Mouse (Mus musculus): ENCODE results near the gene Ppp6r3. TPM values are rescaled to one million over a fixed set of nuclear protein-coding genes. Genes with fewer than 3 reads are reported as not detected.

Ppp6r3 gene
- polyA plus RNA-seq, 1 experiment from 2014 or later, result 81.1 TPM

DNA sequence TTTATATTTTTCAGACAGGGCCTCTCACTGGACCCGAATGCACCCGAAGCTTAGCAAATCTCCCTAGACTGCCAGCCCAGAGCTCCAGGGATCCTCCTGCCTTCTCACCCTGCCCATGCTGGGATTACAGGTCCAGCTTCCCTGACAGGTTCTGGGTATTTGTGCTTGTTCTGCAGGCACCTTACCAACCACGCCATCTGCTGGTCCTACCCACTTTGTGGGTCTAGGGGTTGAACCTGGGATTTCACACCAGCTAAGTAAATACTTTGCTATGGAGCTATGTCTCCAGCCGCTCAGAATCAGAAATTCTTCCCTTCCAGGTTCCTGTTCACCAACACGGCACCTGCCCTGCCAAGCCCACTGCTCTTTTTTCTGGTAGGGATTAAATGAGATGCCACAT, 137.6 kb downstream of the Ppp6r3 start:
- Histone ChIP-seq H3K4me3 (ENCODE audit: low read length) (no peak overlapping the region), H3K4me2 (replicated peaks; ENCODE audit: low read depth, low read length) (no peak overlapping the region), H3K9ac (ENCODE audit: low read depth, low read length) (no peak overlapping the region), H3K27me3 (ENCODE audit: control insufficient read depth, insufficient read depth, low read length) (0 out of 2 replicates have a peak, but pooled peaks cover 4% of the 10 kb centered on the region), H3K9me3 (ENCODE audit: control insufficient read depth, low read length) (no peaks in the 10 kb centered on the region), H3K4me1 (ENCODE audit: control insufficient read depth, insufficient read depth, low read length) (no peaks in the 10 kb centered on the region), H3K36me3 (ENCODE audit: control insufficient read depth, insufficient read depth, low read length) (no peaks in the 10 kb centered on the region), H3K27ac (ENCODE audit: low read depth, low read length) (no peak overlapping the region)
- 72% methylated on average over 5 of the region's 5 CpGs for WGBS
- ATAC-seq (ENCODE audit: low FRiP score, low TSS enrichment), result no peak

DNA sequence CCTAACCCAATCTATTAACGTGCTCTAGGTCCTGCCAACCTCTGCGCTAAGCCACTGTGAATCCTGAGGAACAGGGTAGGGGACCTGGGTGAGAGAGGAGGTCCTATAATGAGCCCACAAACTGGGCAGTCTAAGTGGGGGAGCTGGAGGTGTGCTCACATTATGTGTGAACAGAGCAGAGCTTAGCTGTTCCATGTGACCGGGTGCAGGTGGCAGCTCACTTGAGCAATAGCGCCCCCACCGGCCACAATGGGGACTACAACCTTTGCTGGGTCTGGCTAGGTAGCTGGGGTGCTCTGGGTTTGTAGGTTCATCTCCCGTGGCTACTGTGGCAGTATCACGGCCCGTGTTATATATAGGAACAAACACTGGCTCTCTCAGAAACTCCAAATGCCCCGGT, 138.7 kb downstream of the Ppp6r3 start:
- ATAC-seq (ENCODE audit: low FRiP score, low TSS enrichment), result no peak
- Histone ChIP-seq H3K27me3 (ENCODE audit: control insufficient read depth, insufficient read depth, low read length) (0 out of 2 replicates have a peak, but pooled peaks cover 4% of the 10 kb centered on the region), H3K4me2 (replicated peaks; ENCODE audit: low read depth, low read length) (no peak overlapping the region), H3K4me3 (ENCODE audit: low read length) (no peak overlapping the region), H3K9ac (ENCODE audit: low read depth, low read length) (no peak overlapping the region), H3K27ac (ENCODE audit: low read depth, low read length) (no peak overlapping the region), H3K9me3 (ENCODE audit: control insufficient read depth, low read length) (no peaks in the 10 kb centered on the region), H3K36me3 (ENCODE audit: control insufficient read depth, insufficient read depth, low read length) (no peaks in the 10 kb centered on the region), H3K4me1 (ENCODE audit: control insufficient read depth, insufficient read depth, low read length) (no peaks in the 10 kb centered on the region)
- WGBS, result 57% methylated on average over 9 of the region's 9 CpGs

DNA sequence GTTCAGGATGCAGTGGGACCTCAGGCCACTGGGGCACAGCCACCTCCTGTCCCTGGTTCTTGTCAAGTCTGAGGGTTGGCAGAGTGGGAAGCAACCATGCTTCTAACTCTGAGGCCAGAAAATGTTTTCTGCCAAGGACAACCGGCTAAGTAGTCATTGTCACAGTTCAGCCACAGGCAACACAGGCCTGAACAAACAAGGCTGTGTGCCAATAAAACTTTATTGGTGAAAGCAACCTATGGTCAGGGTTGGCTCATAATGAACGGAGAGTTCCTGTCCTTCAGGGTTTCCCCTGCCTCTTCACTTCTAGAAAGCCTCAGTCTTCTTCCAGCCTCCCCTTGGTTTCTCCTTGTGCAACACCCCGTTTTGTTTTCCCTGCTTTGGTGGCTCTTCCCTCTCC, 139.7 kb downstream of the Ppp6r3 start:
- ATAC-seq (ENCODE audit: low FRiP score, low TSS enrichment), result no peak
- Histone ChIP-seq H3K4me3 (ENCODE audit: low read length) (no peak overlapping the region), H3K36me3 (ENCODE audit: control insufficient read depth, insufficient read depth, low read length) (no peaks in the 10 kb centered on the region), H3K4me1 (ENCODE audit: control insufficient read depth, insufficient read depth, low read length) (no peaks in the 10 kb centered on the region), H3K9ac (ENCODE audit: low read depth, low read length) (no peak overlapping the region), H3K9me3 (ENCODE audit: control insufficient read depth, low read length) (no peaks in the 10 kb centered on the region), H3K27me3 (ENCODE audit: control insufficient read depth, insufficient read depth, low read length) (no peaks in the 10 kb centered on the region), H3K4me2 (replicated peaks; ENCODE audit: low read depth, low read length) (no peak overlapping the region), H3K27ac (ENCODE audit: low read depth, low read length) (no peak overlapping the region)
- 77% methylated on average over 3 of the region's 3 CpGs for WGBS

GRCm38 (mm10) chr19:3434641-3435040, 140.9 kb downstream of the Ppp6r3 start:
- Histone ChIP-seq H3K4me2 (replicated peaks; ENCODE audit: low read depth, low read length) (no peak overlapping the region), H3K9me3 (ENCODE audit: control insufficient read depth, low read length) (no peaks in the 10 kb centered on the region), H3K9ac (ENCODE audit: low read depth, low read length) (no peak overlapping the region), H3K27ac (ENCODE audit: low read depth, low read length) (no peak overlapping the region), H3K4me1 (ENCODE audit: control insufficient read depth, insufficient read depth, low read length) (no peaks in the 10 kb centered on the region), H3K27me3 (ENCODE audit: control insufficient read depth, insufficient read depth, low read length) (no peaks in the 10 kb centered on the region), H3K36me3 (ENCODE audit: control insufficient read depth, insufficient read depth, low read length) (no peaks in the 10 kb centered on the region), H3K4me3 (ENCODE audit: low read length) (no peak overlapping the region)
- 40% methylated on average over 4 of the region's 4 CpGs for WGBS
- no peak for ATAC-seq (ENCODE audit: low FRiP score, low TSS enrichment)

DNA sequence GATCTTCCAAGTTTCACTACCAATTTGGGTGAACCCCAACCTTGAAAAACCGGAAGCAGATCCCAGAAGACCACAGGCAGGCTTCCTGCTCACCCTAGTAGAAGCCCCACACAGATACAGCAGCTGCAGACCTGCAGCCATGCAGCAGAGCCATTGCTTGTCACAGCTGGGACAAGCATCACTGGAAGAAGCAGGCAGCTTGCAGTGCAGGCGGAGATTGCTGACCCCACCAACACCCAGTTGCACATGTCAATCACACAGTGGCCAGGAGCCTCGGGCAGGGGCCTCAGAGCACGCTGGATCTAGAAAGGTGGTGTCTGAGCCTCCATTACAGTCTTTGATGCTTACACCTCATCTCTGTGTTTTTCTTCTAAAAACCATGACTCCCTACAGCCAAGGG, 141.4 kb downstream of the Ppp6r3 start:
- no peak overlapping the region for H3K27ac ChIP-seq (ENCODE audit: low read depth, low read length)
- WGBS, result 24% methylated on average over 4 of the region's 4 CpGs

GRCm38 (mm10) chr19:3431969-3432368, 143.6 kb downstream of the Ppp6r3 start:
- no peaks in the 10 kb centered on the region for H3K9me3 ChIP-seq (ENCODE audit: control insufficient read depth, low read length)
- no peak for ATAC-seq (ENCODE audit: low FRiP score, low TSS enrichment)
- H3K27me3 ChIP-seq (ENCODE audit: control insufficient read depth, insufficient read depth, low read length), result no peaks in the 10 kb centered on the region
- no peaks in the 10 kb centered on the region for H3K4me1 ChIP-seq (ENCODE audit: control insufficient read depth, insufficient read depth, low read length)
- H3K9ac ChIP-seq (ENCODE audit: low read depth, low read length), result no peak overlapping the region
- no peaks in the 10 kb centered on the region for H3K36me3 ChIP-seq (ENCODE audit: control insufficient read depth, insufficient read depth, low read length)
- H3K27ac ChIP-seq (ENCODE audit: low read depth, low read length), result no peak overlapping the region
- H3K4me3 ChIP-seq (ENCODE audit: low read length), result no peak overlapping the region
- WGBS, result 93% methylated on average over 1 of the region's 2 CpGs
- H3K4me2 ChIP-seq (replicated peaks; ENCODE audit: low read depth, low read length), result no peak overlapping the region

More for the DNA sequence above, 141.4 kb downstream of the Ppp6r3 start:
- no peaks in the 10 kb centered on the region for H3K27me3 ChIP-seq (ENCODE audit: control insufficient read depth, insufficient read depth, low read length)
- H3K4me3 ChIP-seq (ENCODE audit: low read length), result no peak overlapping the region
- ATAC-seq (ENCODE audit: low FRiP score, low TSS enrichment), result no peak
- H3K36me3 ChIP-seq (ENCODE audit: control insufficient read depth, insufficient read depth, low read length), result no peaks in the 10 kb centered on the region
- H3K9me3 ChIP-seq (ENCODE audit: control insufficient read depth, low read length), result no peaks in the 10 kb centered on the region
- no peaks in the 10 kb centered on the region for H3K4me1 ChIP-seq (ENCODE audit: control insufficient read depth, insufficient read depth, low read length)
- H3K9ac ChIP-seq (ENCODE audit: low read depth, low read length), result no peak overlapping the region
- no peak overlapping the region for H3K4me2 ChIP-seq (replicated peaks; ENCODE audit: low read depth, low read length)

- ATAC-seq (ENCODE audit: low FRiP score, low TSS enrichment), result no peak
- H3K4me1 ChIP-seq (ENCODE audit: control insufficient read depth, insufficient read depth, low read length), result no peaks in the 10 kb centered on the region
- no peak overlapping the region; the same call in 1 of the 2 replicates for H3K9ac ChIP-seq (ENCODE audit: low read depth, low read length)
- H3K36me3 ChIP-seq (ENCODE audit: control insufficient read depth, insufficient read depth, low read length), result no peaks in the 10 kb centered on the region
- no peaks in the 10 kb centered on the region for H3K27me3 ChIP-seq (ENCODE audit: control insufficient read depth, insufficient read depth, low read length)
- H3K4me2 ChIP-seq (replicated peaks; ENCODE audit: low read depth, low read length), result no peak overlapping the region
- H3K27ac ChIP-seq (ENCODE audit: low read depth, low read length), result no peak overlapping the region
- WGBS, result 65% methylated on average over 7 of the region's 7 CpGs
- H3K4me3 ChIP-seq (ENCODE audit: low read length), result no peak overlapping the region
- no peaks in the 10 kb centered on the region for H3K9me3 ChIP-seq (ENCODE audit: control insufficient read depth, low read length)
These were observed 144.5 kb downstream of the Ppp6r3 start for GRCm38 (mm10) chr19:3431066-3431465.

DNA sequence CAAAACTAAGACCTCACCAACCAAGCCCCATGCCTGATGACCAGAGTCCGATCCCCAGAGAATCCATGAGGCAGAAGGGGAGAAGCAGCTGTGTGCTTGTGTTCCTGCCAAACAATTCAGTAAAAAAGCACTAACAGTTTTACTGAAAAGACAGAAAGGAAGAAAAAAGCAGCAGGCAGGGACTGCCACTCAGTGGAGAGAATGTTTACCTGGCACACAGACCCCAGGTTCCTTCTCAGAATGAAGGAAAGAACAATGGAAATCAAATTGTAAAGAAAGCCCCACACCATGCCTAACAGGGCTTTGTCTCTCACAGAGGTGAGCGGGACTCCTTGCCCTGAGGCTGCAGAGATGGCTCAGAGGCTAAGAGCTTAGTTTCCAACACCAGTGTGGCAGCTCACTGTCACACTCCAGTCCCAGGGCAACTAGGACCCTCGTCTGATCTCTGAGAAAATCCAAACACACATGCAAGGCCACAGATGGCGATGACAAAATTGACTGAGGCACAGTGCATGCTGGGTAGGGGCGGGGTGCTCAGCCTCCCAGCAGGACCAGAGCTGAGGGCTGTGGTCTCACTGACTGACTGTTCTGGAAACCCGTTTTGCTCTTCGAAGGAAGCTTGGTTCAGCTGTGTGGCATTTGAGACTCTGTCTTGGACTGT, 146.3 kb downstream of the Ppp6r3 start:
- Histone ChIP-seq H3K27me3 (ENCODE audit: control insufficient read depth, insufficient read depth, low read length) (no peaks in the 10 kb centered on the region), H3K9me3 (ENCODE audit: control insufficient read depth, low read length) (no peaks in the 10 kb centered on the region), H3K27ac (ENCODE audit: low read depth, low read length) (no peak overlapping the region), H3K4me1 (ENCODE audit: control insufficient read depth, insufficient read depth, low read length) (no peaks in the 10 kb centered on the region), H3K36me3 (ENCODE audit: control insufficient read depth, insufficient read depth, low read length) (no peaks in the 10 kb centered on the region), H3K9ac (ENCODE audit: low read depth, low read length) (no peak overlapping the region), H3K4me2 (replicated peaks; ENCODE audit: low read depth, low read length) (no peak overlapping the region), H3K4me3 (ENCODE audit: low read length) (no peak overlapping the region)
- WGBS, result 70% methylated on average over 7 of the region's 7 CpGs
- ATAC-seq (ENCODE audit: low FRiP score, low TSS enrichment), result no peak

GRCm38 (mm10) chr19:3428057-3428830, 147.3 kb downstream of the Ppp6r3 start:
- Histone ChIP-seq H3K9ac (ENCODE audit: low read depth, low read length) (no peak overlapping the region), H3K27me3 (ENCODE audit: control insufficient read depth, insufficient read depth, low read length) (no peaks in the 10 kb centered on the region), H3K4me3 (ENCODE audit: low read length) (no peak overlapping the region), H3K9me3 (ENCODE audit: control insufficient read depth, low read length) (no peaks in the 10 kb centered on the region), H3K27ac (ENCODE audit: low read depth, low read length) (no peak overlapping the region), H3K4me2 (replicated peaks; ENCODE audit: low read depth, low read length) (no peak overlapping the region), H3K36me3 (ENCODE audit: control insufficient read depth, insufficient read depth, low read length) (no peaks in the 10 kb centered on the region), H3K4me1 (ENCODE audit: control insufficient read depth, insufficient read depth, low read length) (no peaks in the 10 kb centered on the region)
- 79% methylated on average over 15 of the region's 15 CpGs for WGBS
- ATAC-seq (ENCODE audit: low FRiP score, low TSS enrichment), result no peak
